Mouse (Mus musculus) spleen, postnatal 14 days (tissue): ENCODE data around the gene Cmbl.

ENCODE experiments used
- DNase-seq, 2 experiments: peaks; one replicate each; pipeline ENCODE4 v3.0.0; 2021 to 2022; ENCODE audit warnings: low spot score in 2 of 2

Cmbl gene

DNA sequence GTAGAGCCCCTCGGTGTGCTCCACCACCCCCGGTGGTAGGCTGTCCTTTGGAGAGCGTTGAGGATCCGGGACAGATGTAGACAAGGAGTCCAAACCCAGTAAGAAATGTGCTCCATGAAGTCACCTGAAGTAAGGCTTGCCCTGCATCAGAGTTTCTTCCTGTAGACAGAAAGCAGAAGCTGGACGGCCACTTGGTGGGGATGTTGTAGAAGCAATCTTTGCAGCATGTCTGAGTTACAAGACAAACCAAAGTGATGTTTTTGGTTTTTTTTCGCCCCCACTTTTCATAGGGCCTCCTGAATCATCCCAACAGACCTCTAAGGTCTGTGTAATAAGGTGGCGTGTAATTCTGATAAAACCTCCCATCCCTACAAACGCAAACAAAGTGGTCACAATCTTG is 54.3 kb downstream of the Cmbl start:
- DNase-seq = no peak

DNA sequence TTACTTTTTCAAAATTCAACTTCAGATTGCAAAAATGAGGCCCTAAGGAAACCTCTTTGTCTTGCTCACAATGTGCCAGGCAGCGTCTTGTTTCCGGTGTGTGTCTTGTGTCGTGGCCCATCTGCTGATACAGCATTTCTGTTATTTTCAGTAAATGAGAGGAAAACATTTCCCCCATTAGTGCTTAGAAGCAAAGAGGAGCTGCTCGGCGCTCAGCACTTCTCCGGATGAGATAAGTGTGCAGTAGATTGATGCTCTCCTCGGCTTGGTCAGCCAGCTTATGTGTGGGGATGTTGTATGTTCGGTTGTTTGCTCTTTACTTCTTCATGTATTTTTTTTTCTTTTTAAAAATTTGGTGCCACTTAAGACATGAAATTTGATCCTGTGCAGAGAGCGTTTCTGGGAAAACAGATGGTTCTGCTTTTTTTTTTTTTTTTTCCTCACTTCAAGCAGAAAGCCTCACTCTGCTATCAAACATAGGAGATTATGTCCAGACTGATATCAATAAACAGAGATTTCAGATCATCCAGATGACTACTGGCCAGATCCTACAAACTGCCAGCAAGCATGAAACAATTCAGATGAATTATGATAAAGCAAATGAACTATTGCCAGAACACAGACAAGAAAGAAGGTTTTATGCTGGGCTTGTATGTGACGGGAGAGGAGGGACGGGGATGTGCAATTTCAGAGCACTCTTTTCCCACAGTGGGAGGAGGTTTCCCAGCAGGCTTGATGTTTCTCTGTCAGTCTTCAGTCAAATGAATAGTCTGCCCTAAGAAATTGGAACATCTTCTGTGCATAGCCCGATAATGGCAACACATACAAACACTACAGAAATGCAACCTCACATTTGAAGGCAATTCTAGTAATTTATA is 62.3 kb downstream of the Cmbl start:
- DNase-seq = no peak

DNA sequence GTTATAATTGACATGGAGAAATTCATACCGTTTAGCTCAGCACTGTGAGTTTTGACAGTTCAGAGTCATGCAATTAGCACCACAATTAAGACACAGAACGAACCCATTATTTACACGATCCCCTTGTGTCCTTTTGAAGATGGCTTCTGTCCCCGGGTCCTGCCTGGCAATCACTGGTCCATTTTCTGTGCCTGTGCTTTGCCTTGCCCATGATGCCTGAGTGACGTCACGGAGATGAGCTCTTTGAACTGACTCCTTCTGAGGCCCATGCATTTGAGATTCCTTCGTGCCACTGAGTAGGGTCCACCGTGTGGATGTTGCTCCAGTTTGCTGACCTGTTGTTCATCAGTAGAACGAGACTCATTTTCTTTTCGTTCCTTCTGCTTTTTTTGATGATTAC is 63.0 kb downstream of the Cmbl start:
- no peak for DNase-seq

DNA sequence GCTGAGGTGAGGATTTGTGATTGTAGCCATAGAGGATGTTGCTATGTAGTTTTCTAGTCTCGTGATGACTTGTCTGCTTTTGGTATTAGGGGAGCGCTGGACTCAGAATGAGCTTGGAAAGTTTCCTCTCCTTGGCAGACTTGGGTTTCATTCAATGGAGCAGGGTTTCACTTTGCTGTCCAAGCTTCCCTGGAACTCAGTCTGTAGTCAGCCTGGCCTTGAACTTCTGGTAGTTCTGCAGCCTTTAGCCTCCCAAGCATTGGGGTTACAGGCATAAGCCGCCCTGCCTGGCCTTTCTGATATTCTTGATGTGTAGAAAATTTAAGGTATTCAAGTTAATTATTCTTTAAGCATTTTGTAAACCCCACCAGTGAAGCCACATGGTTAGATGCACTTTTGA is 64.4 kb downstream of the Cmbl start:
- DNase-seq = no peak

DNA sequence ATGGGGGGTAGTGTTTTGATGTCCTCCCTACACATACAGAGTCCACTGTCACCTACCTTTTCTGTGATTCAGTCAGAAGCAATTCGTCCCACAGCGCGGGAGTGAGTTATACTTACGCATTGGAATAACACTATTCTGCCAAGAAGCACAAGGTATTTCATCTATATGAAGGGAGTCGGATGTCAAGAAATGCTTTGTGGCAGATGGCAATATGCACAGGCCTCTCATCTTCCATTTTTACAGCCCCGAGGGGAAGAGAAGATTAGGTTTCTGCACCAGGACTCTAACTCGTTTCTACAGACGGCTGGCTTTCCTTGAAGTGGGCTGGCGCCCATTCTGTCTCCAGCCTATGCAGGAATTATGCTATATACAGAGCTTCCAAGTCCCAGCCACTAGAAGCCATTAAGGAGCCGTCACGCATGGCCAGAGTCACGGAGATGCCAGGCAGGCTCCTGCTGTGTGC is 66.2 kb downstream of the Cmbl start:
- DNase-seq = no peak

DNA sequence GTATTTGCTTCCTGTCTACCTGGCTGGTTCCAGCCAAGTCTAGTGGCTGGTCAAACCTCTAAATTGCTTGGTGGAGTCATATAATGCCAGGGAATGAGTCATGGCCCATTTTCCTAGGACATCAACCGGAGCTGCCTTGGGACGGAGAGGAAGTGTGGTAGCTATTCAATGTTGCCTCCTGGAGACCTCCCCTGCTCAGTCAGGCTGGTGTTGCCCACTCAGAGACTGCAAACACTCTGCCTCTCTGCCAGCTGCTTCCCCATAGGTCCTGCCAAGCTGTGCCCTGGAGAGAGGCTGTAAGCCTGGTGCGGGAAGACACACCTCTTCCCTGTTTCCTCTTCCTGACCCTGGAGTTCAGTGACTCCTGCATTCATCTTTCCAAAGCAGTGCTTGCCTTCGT is 67.3 kb downstream of the Cmbl start:
- no peak for DNase-seq

DNA sequence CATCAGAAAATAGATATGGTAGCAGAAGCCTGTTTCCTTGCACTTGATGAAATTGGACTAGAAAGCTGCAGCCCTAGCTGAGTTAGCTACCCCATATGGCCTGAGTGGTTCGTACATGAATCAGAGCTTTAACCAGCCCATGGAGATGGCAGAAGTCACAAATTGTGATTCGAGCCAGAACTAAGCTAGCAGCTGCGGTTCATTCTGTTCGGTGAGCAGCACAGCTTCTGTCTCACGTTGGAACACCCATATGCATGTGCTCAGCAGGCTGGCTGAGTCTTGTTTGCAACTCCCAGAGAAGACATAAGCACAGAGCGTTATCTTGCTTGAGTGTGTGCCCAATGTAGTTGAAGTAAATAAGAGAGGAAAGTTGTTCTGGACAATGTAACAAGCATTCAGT is 69.4 kb downstream of the Cmbl start:
- DNase-seq = no peak

DNA sequence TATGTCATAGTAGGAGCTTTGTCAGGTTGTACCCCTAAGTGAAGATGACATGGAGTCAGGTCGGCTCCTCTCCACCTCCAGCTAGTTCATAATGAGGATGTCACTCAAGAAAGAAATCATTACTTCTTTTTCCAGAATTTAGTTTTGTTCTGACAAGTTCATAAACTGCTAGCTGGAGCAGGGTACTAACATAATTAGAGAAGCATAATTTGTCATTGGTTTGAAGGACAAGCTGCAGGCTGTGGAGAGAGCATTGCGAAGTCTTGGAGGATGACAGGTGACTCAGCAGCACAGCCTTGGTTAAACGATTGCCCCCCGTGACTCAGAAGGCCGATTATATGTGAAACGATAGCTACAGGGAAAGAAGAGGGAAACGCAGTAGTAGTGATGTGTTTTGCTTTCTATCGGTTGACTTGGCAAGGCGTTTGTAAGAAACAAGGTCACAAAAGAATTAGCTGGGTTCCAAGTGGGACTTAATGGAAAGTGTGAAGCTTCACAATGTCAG is 71.0 kb downstream of the Cmbl start:
- no peak for DNase-seq
